Mouse (Mus musculus): Measurements from ENCODE around the gene Bmp5. TPM values are rescaled to one million over a fixed set of nuclear protein-coding genes. Genes with fewer than 3 reads are reported as not detected.

Gene Bmp5
- polyA plus RNA-seq, 1 experiment from 2014 or later, result 8.4 TPM

DNA sequence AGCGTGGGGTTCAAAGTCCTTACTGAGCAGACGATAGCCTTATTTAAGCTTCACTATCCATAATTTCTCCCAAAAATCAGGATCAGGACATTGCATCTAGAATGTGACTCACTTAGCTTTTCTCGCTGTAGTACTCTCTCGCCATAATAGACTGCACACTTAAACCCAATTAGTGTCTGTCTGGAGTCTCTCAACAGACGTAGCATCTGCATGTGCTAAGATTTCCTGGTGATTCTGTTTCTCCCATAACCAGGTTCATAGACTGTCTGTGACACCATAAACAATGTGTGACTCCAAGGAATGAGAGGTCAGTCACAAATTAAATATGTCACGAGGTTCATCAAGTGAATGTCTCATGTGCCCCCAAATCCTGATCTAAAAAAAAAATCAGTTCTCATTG lies 65.7 kb downstream of the Bmp5 start:
- no peak overlapping the region for H3K9ac ChIP-seq (replicated peaks)
- H3K4me3 ChIP-seq (replicated peaks), result no peak overlapping the region
- H3K27me3 ChIP-seq, result no peaks in the 10 kb centered on the region
- ATAC-seq (ENCODE audit: insufficient number of reproducible peaks, insufficient read depth, low FRiP score, low TSS enrichment, low read depth), result no peak
- H3K4me2 ChIP-seq, result no peak overlapping the region
- no peak overlapping the region for H3K27ac ChIP-seq
- no peaks in the 10 kb centered on the region for H3K4me1 ChIP-seq (replicated peaks)
- H3K36me3 ChIP-seq, result no peaks in the 10 kb centered on the region
- WGBS, result 81% methylated on average over 6 of the region's 6 CpGs
- no peaks in the 10 kb centered on the region for H3K9me3 ChIP-seq

DNA sequence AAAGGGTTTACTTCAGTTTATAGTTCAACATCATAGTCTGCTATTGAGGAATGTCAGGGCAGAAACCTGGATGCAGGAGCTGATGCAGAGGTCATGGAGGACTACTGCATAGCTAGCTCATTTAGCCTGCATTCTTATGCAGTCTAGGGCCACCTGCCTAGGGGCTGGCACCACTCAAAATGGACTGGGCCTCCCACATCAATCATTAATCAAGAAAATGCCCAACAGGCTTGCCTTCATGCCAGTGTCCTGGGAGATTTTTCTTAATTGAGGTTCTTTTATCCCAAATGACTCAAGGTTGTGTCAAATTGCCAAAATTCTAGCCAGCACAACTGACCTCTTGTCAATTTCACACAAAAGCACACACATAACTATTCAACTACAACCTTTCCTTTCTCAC lies 70.8 kb downstream of the Bmp5 start:
- H3K4me2 ChIP-seq, result no peak overlapping the region
- no peak overlapping the region for H3K9ac ChIP-seq (replicated peaks)
- no peaks in the 10 kb centered on the region for H3K36me3 ChIP-seq
- H3K27me3 ChIP-seq, result no peaks in the 10 kb centered on the region
- H3K9me3 ChIP-seq, result no peaks in the 10 kb centered on the region
- peaks cover 6% of the 10 kb centered on the region for H3K4me1 ChIP-seq (replicated peaks)
- no peak for ATAC-seq (ENCODE audit: insufficient number of reproducible peaks, insufficient read depth, low FRiP score, low TSS enrichment, low read depth)
- no peak overlapping the region for H3K27ac ChIP-seq
- H3K4me3 ChIP-seq (replicated peaks), result no peak overlapping the region

DNA sequence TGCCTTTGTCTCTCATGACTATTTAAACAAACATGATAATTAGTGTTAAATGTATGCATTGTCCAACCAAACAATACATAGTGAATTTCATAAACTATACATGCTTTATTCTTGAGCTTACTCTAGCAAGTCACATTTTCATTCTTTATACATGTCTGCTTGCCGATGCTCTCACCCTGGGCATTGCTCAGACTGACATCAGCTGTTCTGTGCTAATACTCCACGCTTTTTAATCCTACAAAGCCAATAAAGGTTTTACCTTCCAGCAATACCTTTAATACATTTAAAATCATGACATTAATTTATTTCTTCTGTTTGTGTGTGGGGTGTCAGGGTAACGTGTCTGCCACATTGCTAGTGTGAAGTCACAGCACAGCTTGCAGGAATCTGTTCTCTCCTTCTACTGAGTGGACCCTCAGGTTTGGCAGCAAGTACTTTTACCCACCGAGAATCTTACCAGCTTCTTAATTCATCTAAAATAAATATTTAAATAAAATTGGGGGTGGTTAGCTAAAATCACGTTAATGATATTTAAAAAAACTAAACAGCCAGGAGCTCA lies 75.6 kb downstream of the Bmp5 start:
- Histone ChIP-seq H3K27me3 (no peaks in the 10 kb centered on the region), H3K9me3 (no peaks in the 10 kb centered on the region), H3K36me3 (no peaks in the 10 kb centered on the region), H3K4me2 (no peak overlapping the region), H3K4me3 (replicated peaks) (no peak overlapping the region), H3K9ac (replicated peaks) (no peak overlapping the region), H3K4me1 (replicated peaks) (peaks cover 6% of the 10 kb centered on the region), H3K27ac (no peak overlapping the region)
- 75% methylated on average over 5 of the region's 5 CpGs for WGBS
- ATAC-seq (ENCODE audit: insufficient number of reproducible peaks, insufficient read depth, low FRiP score, low TSS enrichment, low read depth), result no peak

DNA sequence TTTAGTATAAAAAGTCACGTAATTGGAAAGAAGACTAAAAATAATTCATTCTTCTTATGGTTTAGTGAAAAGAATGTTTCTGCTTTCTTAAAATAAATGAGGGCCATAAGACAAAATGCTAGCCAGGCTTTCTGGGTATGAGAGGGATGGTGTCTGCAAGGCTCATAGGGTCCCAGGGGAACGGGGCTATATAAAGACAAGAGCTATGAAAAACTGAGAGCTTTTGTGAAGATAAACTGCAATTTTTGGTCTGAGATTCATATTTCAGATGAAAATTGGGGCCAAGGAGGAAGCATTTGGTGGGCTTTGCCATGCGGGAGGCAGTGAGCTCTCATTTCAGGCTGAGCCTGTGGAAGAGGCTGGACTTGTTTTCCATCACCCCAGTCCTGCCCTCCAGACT lies 83.0 kb downstream of the Bmp5 start:
- no peaks in the 10 kb centered on the region for H3K9me3 ChIP-seq
- WGBS, result 80% methylated on average over 3 of the region's 3 CpGs
- H3K4me2 ChIP-seq, result no peak overlapping the region
- H3K36me3 ChIP-seq, result no peaks in the 10 kb centered on the region
- no peak for ATAC-seq (ENCODE audit: insufficient number of reproducible peaks, insufficient read depth, low FRiP score, low TSS enrichment, low read depth)
- H3K27me3 ChIP-seq, result no peaks in the 10 kb centered on the region
- H3K4me1 ChIP-seq (replicated peaks), result no peaks in the 10 kb centered on the region
- H3K9ac ChIP-seq (replicated peaks), result no peak overlapping the region
- H3K4me3 ChIP-seq (replicated peaks), result no peak overlapping the region
- H3K27ac ChIP-seq, result no peak overlapping the region

DNA sequence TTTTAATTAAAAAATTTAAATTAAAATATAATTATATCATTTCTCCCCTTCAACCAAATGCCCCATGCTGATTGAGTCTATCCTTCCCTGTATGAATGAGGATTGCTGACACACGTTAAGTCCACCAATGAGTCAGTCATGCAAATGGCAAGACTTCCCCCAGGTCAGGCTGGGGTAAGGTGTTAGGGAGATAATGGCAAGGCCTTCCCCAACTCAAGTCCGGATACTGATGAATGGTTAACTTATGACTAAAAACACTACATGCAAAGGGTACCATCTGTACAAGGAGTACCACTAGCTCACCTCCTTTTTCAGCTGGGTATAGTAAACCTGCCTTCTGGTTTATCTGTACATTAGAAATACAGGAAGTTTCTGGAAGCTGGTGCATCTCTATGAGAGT lies 83.8 kb downstream of the Bmp5 start:
- H3K27me3 ChIP-seq, result no peaks in the 10 kb centered on the region
- ATAC-seq (ENCODE audit: insufficient number of reproducible peaks, insufficient read depth, low FRiP score, low TSS enrichment, low read depth), result no peak
- H3K4me2 ChIP-seq, result no peak overlapping the region
- H3K4me1 ChIP-seq (replicated peaks), result no peaks in the 10 kb centered on the region
- H3K9me3 ChIP-seq, result no peaks in the 10 kb centered on the region
- H3K27ac ChIP-seq, result no peak overlapping the region
- WGBS, result 81% methylated on average over 2 of the region's 2 CpGs
- no peak overlapping the region for H3K4me3 ChIP-seq (replicated peaks)
- H3K36me3 ChIP-seq, result no peaks in the 10 kb centered on the region
- no peak overlapping the region for H3K9ac ChIP-seq (replicated peaks)

DNA sequence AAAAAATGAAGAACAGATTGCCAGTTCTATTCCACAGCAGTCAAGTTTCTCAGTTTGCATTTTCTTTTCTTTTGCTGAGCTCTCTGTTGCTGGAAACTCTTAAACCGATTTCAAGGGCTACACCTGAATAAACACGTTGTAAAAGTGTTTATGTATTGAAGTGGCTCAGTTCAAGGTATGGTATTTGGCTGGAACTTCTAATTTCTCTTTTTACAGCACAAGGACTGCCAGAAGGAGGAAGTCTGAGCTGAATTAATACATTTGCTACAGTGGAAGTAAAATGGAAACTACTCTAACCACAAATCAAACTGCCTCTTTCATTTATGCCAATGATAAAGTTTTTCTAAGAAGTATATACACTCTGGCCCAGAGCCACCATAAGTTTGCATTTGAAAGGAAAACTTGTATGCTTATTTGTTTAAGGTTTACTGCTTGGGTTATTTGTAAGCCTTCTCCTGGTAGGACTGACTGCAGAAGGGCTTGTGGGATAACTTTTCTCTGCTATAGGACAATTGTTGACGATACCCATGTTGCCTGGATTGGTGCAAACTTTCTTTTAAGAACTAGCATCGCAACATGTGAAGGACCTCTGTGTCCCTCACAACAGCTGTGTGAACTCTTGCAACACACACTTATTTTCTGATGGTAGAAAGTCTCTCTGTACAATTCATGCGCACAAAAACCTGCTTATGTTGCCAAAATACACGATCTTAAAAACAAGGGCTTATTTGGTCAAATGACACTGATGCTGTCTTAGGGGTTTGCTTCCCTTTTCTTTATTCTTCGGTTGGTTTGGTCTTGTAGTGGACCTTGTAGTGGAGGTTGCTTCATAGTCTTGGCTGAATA lies 95.4 kb downstream of the Bmp5 start:
- ATAC-seq (ENCODE audit: insufficient number of reproducible peaks, insufficient read depth, low FRiP score, low TSS enrichment, low read depth), result peak; percentile 87; the same call in 1 of the 2 replicates
- 58% methylated on average over 7 of the region's 7 CpGs for WGBS
- H3K27ac ChIP-seq, result peak overlapping the region; percentile 75

DNA sequence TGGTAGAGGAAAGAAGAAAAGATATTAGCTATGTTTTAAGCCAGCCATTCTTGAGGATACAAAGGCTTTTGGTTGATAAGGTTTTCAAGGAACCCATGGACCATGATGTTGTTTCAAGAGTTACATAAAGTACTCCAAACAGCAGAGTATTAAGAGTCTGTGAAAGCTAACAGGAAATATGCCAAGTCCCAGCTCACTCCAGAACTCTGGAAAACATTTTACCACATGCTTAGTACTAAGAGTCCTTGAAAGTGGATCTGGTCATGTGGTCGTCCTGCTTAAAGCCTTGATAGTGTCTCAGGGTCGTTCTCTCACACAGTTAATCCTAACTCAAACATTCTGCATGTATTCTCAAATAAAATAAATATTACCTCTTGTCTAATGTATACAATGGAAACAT lies 101.2 kb downstream of the Bmp5 start:
- no peak for ATAC-seq (ENCODE audit: insufficient number of reproducible peaks, insufficient read depth, low FRiP score, low TSS enrichment, low read depth)
- Histone ChIP-seq H3K4me3 (replicated peaks) (no peak overlapping the region), H3K36me3 (no peaks in the 10 kb centered on the region), H3K9ac (replicated peaks) (no peak overlapping the region), H3K4me2 (no peak overlapping the region), H3K4me1 (replicated peaks) (no peaks in the 10 kb centered on the region), H3K27me3 (no peaks in the 10 kb centered on the region), H3K9me3 (no peaks in the 10 kb centered on the region), H3K27ac (no peak overlapping the region)
- 55% methylated on average over 2 of the region's 2 CpGs for WGBS

More for the DNA sequence above, 95.4 kb downstream of the Bmp5 start:
- H3K36me3 ChIP-seq, result no peaks in the 10 kb centered on the region
- H3K27me3 ChIP-seq, result no peaks in the 10 kb centered on the region
- H3K4me2 ChIP-seq, result no peak overlapping the region
- peaks cover 7% of the 10 kb centered on the region for H3K4me1 ChIP-seq (replicated peaks)
- no peak overlapping the region for H3K4me3 ChIP-seq (replicated peaks)
- H3K9ac ChIP-seq (replicated peaks), result no peak overlapping the region
- H3K9me3 ChIP-seq, result no peaks in the 10 kb centered on the region

DNA sequence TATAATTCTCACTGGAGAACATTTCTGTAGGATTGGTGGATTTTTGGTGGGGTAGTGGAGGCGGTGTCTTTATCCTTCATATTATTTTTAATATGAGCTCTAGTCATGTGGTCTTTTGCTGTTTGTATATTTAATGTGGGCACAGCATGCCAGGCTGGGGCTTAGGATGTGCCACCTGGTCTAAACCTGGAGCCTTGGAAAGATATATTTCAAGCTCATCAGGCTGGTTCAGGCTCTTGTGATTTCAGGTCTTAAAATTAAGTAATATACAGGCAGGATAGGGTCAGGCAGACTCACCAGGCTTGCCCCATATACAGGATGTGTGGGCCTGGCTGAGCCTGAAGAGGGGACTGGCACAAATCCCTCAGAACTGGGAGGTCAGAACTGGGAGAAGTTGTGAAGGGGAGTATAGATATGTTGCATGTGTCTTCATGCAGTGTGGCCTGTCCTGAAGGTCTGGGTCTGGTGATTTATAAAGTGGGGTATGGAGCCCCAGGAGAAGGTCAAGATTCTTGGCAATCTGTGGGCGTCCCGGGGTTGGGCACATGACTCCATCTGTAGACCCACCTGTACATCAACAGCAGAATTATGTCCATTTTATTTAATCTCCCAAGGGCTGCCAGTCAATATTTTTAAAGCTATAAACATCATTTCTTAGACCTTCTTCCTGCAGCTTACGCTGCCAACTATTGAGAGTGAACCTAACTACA lies 108.5 kb downstream of the Bmp5 start:
- H3K9ac ChIP-seq (replicated peaks), result no peak overlapping the region
- 0 out of 2 replicates have a peak, but pooled peaks cover under 1% of the 10 kb centered on the region for H3K36me3 ChIP-seq
- H3K4me1 ChIP-seq (replicated peaks), result no peaks in the 10 kb centered on the region
- H3K4me2 ChIP-seq, result no peak overlapping the region
- no peak for ATAC-seq (ENCODE audit: insufficient number of reproducible peaks, insufficient read depth, low FRiP score, low TSS enrichment, low read depth)
- no peak overlapping the region for H3K27ac ChIP-seq
- H3K9me3 ChIP-seq, result 0 out of 2 replicates have a peak, but pooled peaks cover 3% of the 10 kb centered on the region
- no peak overlapping the region for H3K4me3 ChIP-seq (replicated peaks)
- no peaks in the 10 kb centered on the region for H3K27me3 ChIP-seq
- WGBS, result 94% methylated on average over 4 of the region's 4 CpGs

DNA sequence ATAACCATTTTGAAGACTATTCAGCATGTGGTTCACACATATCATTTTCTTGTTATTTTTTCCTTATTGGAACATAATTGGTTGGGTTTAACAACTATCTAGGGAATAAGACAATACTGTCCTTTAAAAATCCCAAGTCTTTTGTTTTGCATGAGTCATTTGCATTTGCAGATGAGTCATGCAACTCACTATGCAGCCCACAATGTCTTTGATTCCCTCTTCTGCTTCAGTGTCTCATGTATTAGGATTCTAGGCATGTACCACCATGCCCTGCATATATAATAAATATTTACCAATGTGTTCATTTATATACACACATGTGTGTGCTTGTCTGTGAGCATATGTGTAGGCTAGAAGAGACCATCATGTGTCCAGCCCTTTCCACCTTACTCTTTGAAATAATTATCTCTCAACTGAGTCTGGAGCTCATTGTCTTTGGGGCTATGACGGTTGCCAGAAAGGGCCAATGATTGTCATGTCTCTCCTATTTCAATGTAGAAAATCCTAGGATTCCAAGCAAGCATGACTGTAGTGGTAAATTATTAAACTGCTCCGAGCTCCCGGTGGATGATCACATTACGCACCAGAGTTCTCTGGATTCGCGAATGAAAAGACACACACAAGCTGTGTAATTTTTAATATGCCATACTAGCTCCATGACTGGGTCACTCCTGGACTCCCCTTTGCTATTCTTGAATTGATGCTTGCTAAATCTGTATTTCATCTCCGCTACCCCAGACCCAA lies 111.8 kb downstream of the Bmp5 start:
- H3K36me3 ChIP-seq, result peaks cover 6% of the 10 kb centered on the region; the same call in 1 of the 2 replicates
- H3K27me3 ChIP-seq, result no peaks in the 10 kb centered on the region
- no peak overlapping the region for H3K27ac ChIP-seq
- no peaks in the 10 kb centered on the region for H3K4me1 ChIP-seq (replicated peaks)
- H3K4me3 ChIP-seq (replicated peaks), result no peak overlapping the region
- peaks cover 9% of the 10 kb centered on the region; the same call in 1 of the 2 replicates for H3K9me3 ChIP-seq
- H3K9ac ChIP-seq (replicated peaks), result no peak overlapping the region
- H3K4me2 ChIP-seq, result no peak overlapping the region
- no peak for ATAC-seq (ENCODE audit: insufficient number of reproducible peaks, insufficient read depth, low FRiP score, low TSS enrichment, low read depth)
- 81% methylated on average over 7 of the region's 7 CpGs for WGBS

DNA sequence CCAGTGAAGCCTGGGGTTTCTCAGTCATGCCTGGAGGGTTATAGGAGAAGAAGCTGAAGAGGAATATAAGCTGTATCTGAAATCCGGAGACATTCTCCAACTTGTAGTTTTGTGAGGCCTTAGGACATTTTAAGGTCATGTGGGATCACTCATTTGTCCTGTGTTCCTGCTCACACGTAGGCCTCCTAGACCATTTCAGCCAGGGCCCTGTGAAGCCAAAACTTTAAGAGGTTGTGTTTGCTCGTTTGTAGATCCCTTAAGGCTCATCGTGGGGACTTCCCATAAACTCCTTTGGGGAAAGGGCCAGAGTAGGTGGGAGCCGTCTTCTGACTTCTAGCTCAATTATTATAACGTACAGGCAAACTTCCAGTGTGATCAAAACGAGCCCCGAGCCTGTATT lies 121.8 kb downstream of the Bmp5 start:
- Histone ChIP-seq H3K27me3 (no peaks in the 10 kb centered on the region), H3K4me1 (replicated peaks) (peaks cover 12% of the 10 kb centered on the region), H3K9me3 (no peaks in the 10 kb centered on the region), H3K36me3 (no peaks in the 10 kb centered on the region), H3K4me3 (replicated peaks) (no peak overlapping the region), H3K27ac (no peak overlapping the region), H3K4me2 (no peak overlapping the region), H3K9ac (replicated peaks) (no peak overlapping the region)
- WGBS, result 57% methylated on average over 8 of the region's 8 CpGs
- no peak for ATAC-seq (ENCODE audit: insufficient number of reproducible peaks, insufficient read depth, low FRiP score, low TSS enrichment, low read depth)

DNA sequence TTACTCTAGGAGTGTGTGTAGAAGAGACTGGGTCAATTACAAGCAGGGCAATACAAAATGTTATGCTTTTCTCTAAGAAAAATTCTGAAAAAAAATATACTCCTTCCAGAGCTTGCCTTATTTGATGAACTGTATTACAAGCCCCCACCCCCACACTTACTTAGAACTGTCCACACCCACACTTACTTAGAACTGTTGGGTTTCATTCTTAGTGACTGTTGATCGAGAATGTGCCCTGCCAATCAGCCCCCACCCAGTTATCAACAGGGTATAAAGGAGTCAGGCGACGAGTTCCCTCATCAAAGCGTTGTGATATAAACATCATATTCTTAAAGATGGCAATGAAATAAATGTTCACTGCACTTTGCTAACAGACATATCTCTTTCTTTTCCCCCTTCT lies 122.9 kb downstream of the Bmp5 start:
- no peak overlapping the region for H3K4me3 ChIP-seq (replicated peaks)
- no peak for ATAC-seq (ENCODE audit: insufficient number of reproducible peaks, insufficient read depth, low FRiP score, low TSS enrichment, low read depth)
- no peaks in the 10 kb centered on the region for H3K9me3 ChIP-seq
- H3K9ac ChIP-seq (replicated peaks), result no peak overlapping the region
- H3K27me3 ChIP-seq, result no peaks in the 10 kb centered on the region
- peaks cover 12% of the 10 kb centered on the region for H3K4me1 ChIP-seq (replicated peaks)
- H3K36me3 ChIP-seq, result no peaks in the 10 kb centered on the region
- H3K27ac ChIP-seq, result no peak overlapping the region
- 92% methylated on average over 4 of the region's 4 CpGs for WGBS
- no peak overlapping the region for H3K4me2 ChIP-seq

All from limb, embryonic 12.5 days (tissue).